Mouse (Mus musculus): Measurements from ENCODE around the gene Hrasls. TPM values are rescaled to one million over a fixed set of nuclear protein-coding genes. Genes with fewer than 3 reads are reported as not detected.

Hrasls gene
- polyA plus RNA-seq (2017; shearing (Covaris generic)): 0.60 TPM

DNA sequence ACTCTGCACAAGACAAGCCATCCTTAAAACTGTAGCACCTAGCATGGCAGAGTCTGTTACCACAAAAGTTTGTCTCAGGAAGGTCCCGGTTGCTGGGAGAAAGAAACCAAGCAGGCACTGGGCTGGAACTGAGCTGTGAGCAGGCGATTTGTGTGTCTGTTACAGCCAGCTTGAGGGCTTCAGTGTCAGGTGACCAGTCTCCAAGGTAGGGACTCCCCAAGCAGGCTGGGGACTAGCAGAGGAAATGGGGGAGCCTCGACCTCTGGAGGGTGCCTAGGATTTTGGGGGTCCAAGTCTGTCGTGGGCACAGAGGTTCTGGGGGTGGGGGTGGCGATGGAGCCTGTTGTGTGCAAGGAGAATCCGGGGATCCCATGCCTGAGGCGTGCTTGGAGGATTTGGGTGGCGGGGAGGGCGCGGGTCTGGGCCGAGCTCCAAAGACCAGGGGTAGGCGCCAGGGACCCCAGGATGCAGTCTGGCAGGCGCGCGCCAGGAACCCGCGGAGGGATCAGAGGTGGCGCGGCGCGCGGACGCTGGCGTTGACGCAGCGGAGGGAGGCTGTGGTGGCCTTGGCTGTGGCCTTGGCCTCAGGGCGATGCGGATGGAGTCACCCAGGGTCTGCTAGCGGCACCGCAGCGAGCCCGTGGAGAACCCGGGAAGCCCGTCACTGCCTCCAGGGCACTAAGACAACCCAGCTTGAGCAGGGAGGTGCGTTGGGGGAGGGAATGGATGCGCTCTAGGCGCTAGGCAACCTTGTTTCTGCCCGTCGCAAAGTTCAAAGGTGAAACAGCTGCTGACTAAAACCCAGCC lies at the start of gene Hrasls:
TSS of gene Hrasls (plus strand) at position 91 of the 807 bp plus-strand sequence.

Other genes with a start within 250 kb of the Hrasls start
- not detected for gene Atp13a5, start 169.0 kb downstream of the Hrasls start, polyA plus RNA-seq (2017; shearing (Covaris generic))

Measured in effector memory CD4-positive, alpha-beta T cell, adult 7 months (primary cell).